Mouse (Mus musculus) cerebellum, adult 18-20 months (tissue): ENCODE measurements at regions not wholly inside any gene's neighbourhood (a gene's known extent, or its start where the extent isn't known, plus 50 kb on each side); places are given as distances from the start of the nearest gene placed in this dataset.

Experiments used
- DNase-seq, 2 experiments: peaks; one replicate each; pipeline ENCODE4 v3.0.0; 2021

GRCm38 (mm10) chr6:81586441-81587117, 336.9 kb upstream of the Gcfc2 start:
- no peak for DNase-seq

GRCm38 (mm10) chr6:81589727-81590126, 333.7 kb upstream of the Gcfc2 start:
- DNase-seq = peak; percentile 12 to 16

GRCm38 (mm10) chr6:81595926-81596325, 327.5 kb upstream of the Gcfc2 start:
- no peak for DNase-seq

- DNase-seq = no peak
Observed at GRCm38 (mm10) chr6:81608637-81609036, 314.8 kb upstream of the Gcfc2 start.

GRCm38 (mm10) chr6:81611980-81612379, 311.5 kb upstream of the Gcfc2 start:
- no peak for DNase-seq

- DNase-seq = no peak
Observed at GRCm38 (mm10) chr6:81618018-81618417, 305.5 kb upstream of the Gcfc2 start.

- no peak for DNase-seq
Observed at GRCm38 (mm10) chr6:81621028-81621427, 302.4 kb upstream of the Gcfc2 start.

- DNase-seq = no peak
Observed at GRCm38 (mm10) chr6:81622714-81623113, 300.8 kb upstream of the Gcfc2 start.

- no peak for DNase-seq
Observed at GRCm38 (mm10) chr6:81625016-81625415, 298.5 kb upstream of the Gcfc2 start.

- no peak for DNase-seq
Observed at GRCm38 (mm10) chr6:81633586-81633985, 289.9 kb upstream of the Gcfc2 start.

- no peak for DNase-seq
Observed at GRCm38 (mm10) chr6:81647615-81648375, 275.7 kb upstream of the Gcfc2 start.

GRCm38 (mm10) chr6:81651856-81652255, 271.6 kb upstream of the Gcfc2 start:
- no peak for DNase-seq

- DNase-seq = no peak
Observed at GRCm38 (mm10) chr6:81655205-81655604, 268.3 kb upstream of the Gcfc2 start.

GRCm38 (mm10) chr6:81660478-81661395, 262.7 kb upstream of the Gcfc2 start:
- peak; percentile 4 to 5 for DNase-seq

GRCm38 (mm10) chr6:81668944-81669343, 254.5 kb upstream of the Gcfc2 start:
- no peak for DNase-seq

- DNase-seq = no peak
Observed at GRCm38 (mm10) chr6:81673316-81673715, 250.2 kb upstream of the Gcfc2 start.

- no peak for DNase-seq
Observed at GRCm38 (mm10) chr6:81697284-81697683, 226.2 kb upstream of the Gcfc2 start.

GRCm38 (mm10) chr6:81698173-81698572, 225.3 kb upstream of the Gcfc2 start:
- no peak for DNase-seq

- no peak for DNase-seq
Observed at GRCm38 (mm10) chr6:81714867-81715266, 208.6 kb upstream of the Gcfc2 start.

GRCm38 (mm10) chr6:81716371-81716770, 207.1 kb upstream of the Gcfc2 start:
- DNase-seq = no peak

- DNase-seq = no peak
Observed at GRCm38 (mm10) chr6:81724601-81725545, 198.6 kb upstream of the Gcfc2 start.

- no peak for DNase-seq
Observed at GRCm38 (mm10) chr6:81731631-81732030, 191.8 kb upstream of the Gcfc2 start.
